Mouse (Mus musculus): Measurements from ENCODE around the gene Ezh2.
"Not testable (repeated sequence)": the region's sequence is repeated elsewhere in the genome, so short reads cannot be mapped to it uniquely, and the experiment has no call there.

Gene Ezh2

DNA sequence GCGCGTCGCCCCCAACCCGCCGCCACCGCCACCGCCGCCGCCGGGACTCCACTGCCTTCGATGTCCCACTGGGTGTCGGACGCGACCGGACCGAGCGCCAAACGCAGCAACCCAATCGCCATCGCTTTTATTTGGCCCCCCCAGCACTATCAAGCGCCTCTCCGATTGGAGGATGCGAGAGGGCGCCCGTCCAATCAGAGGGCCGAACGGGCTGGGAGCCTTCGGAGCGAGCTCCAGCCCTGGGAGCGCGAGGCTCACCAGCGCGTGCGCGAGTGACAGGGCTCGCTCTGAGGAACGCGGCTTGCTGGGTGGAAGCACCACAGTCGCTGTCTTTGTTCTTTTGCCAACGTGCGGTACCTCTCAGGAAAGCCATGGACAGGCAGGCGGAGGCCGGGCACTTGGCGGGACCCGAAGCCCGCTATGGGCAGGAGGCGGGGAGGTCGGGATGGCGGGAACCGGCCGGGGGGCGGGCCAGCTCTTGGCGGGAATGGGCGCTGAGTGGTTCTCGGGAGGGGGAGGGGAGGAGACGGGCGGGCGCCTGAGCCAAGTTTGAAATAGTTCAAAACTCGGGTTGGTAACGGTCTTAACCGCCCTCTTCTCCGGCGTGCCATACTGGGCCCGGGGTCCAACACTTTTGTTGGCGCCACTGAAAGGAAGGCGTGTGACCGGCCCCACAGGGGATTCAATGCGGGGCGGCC lies at the start of gene Ezh2:
Gene Ezh2 (minus strand): TSS at position 416 of the 698 bp plus-strand sequence.
- DNase-seq = peak; percentile 98

DNA sequence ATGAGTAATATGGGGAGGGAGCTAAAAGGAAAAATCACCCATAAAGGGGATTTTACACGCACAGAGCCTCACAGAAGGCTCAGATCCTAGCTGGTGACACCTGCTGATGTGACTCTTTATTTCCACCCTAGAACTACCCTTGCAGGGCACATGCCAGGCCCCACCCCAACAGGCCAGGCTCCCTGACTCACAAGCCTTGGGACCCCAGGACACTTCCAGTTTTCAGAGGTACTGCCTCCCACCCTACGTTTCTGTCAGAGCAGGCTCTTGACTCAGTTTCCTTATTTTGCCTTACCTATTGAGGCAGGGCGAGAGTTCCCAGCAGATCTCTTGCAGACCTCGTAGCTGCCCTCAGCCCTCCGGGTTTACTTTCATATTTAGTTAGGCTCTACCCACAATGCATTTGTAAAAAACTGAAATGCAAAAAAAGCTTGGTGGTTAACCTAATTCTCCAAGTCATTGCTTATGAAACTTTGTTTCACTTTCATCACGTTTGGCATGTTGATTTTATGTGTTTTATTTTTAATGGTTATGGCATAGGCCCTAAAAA lies 41.5 kb upstream of the Ezh2 start:
- no peak for DNase-seq

DNA sequence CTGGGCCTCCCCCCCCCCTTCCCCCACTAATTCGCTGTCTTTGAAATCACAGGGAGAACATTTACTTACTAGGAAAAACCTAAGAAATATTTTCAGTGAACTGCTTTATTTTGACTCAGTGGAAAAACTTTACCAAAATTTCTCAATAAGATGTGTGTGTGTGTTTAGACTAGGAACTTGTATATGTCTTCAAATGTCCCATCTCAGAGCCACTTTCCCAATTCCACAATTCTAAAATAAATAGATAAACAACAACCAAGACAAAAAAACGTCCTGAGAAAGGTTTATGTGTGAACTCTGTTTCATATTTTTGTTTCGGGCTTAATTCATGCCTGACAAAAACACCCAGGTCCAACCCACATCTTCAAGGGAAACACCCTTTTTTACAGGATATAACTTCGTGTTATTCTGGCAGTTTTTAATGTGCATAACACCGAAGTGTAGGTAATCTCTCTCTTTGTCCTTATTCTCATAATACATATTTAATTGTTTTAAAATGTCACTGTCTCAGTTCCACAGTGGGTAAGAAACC lies 40.9 kb upstream of the Ezh2 start:
- DNase-seq = no peak

- DNase-seq = no peak
Measured at GRCm38 (mm10) chr6:47635207-47635994, 40.3 kb upstream of the Ezh2 start.

DNA sequence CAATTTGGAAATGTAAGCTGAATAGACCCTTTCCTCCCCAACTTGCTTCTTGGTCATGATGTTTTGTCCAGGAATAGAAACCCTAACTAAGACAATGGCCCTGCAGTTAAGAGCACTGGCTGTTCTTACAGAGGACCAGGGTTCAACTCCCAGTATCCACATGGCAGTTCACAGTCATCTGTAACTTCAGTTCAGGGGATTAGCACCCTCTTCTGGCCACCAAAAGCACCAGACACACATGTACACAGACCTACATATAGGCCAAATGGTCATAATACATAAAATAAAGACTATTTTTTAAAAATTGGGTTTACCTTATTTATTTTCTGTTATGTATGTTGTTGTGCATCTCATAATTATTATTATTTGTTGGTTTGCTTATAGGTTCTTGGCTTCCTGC lies 38.3 kb upstream of the Ezh2 start:
- DNase-seq = no peak

DNA sequence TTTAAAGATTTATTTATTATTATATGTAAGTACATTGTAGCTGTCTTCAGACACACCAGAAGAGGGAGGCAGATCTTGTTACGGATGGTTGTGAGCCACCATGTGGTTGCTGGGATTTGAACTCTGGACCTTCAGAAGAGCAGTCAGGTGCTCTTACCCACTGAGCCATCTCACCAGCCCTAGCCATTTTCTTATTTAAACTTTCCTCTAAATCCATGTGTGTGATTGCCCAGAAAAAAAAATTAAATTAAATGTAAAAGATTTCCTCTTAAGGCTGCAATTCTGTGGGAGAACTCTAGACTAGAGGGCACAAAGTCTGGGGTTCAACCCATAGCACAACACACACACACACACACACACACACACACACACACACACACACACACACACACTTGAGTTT lies 34.9 kb upstream of the Ezh2 start:
- DNase-seq = not testable (repeated sequence)

DNA sequence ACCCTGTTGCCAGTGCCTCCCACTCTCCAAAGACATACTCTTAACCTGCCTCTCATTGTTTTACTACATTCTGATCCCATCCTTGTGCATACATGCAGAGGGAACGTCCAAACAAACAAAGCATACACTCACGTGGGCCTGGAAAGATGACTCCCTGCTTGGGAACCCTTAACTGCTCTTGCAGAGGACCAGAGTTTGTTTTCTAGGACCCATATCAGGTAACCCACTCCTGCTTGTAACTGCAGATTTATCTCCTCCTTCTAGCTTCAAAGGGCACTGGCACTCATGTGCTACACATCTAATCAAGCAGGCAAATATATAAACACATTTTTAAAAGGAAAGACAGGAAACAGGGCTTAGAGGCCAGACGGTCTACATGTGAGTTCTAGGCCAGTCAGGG lies 32.8 kb upstream of the Ezh2 start:
- DNase-seq = no peak

GRCm38 (mm10) chr6:47626976-47627375 lies 31.8 kb upstream of the Ezh2 start:
- not testable (repeated sequence) for DNase-seq

GRCm38 (mm10) chr6:47621039-47621438 lies 25.9 kb upstream of the Ezh2 start:
- DNase-seq = no peak

DNA sequence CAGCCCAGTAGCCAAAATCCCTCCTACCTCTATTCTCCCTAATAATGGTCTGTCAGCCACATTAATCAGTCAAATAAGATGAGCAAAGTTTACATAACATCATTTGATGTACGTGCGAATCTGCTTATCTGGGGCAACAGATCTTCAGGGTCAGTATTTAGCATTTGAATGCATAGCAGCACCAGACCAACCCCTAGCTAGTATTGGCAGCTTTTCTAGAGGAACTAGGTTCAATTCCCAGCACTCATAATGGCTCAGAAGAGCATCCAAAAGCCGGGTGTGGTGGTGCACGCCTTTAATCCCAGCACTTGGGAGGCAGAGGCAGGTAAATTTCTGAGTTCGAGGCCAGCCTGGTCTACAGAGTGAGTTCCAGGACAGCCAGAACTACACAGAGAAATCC lies 13.2 kb upstream of the Ezh2 start:
- DNase-seq = not testable (repeated sequence)

- DNase-seq = no peak
Measured at GRCm38 (mm10) chr6:47601931-47602330, 6.8 kb upstream of the Ezh2 start.

DNA sequence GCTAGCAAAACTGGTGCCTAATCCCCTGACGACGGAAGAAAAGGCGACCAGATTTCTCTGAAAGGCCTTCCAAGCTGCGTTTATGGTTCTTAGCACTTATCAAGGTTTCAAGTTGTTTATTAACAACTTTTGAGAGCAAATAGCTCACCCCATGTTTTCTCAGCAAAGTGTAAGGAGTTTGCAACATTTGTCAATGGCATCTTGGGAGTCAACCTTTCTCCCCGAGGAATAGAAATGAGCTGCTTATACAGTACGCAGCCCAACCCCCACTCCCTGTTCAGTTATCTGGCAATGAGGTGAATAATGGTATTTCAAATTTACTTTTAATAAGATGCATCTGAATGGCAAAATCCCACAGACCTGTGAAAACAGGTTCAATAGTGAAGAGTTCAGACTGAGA lies 555 bp upstream of the Ezh2 start:
- DNase-seq = no peak

GRCm38 (mm10) chr6:47594141-47594835 lies 853 bp downstream of the Ezh2 start:
- peak; percentile 79 for DNase-seq

- no peak for DNase-seq
Measured at GRCm38 (mm10) chr6:47593590-47593989, 1.6 kb downstream of the Ezh2 start.

- not testable (repeated sequence) for DNase-seq
Measured at GRCm38 (mm10) chr6:47587332-47587731, 7.8 kb downstream of the Ezh2 start.

DNA sequence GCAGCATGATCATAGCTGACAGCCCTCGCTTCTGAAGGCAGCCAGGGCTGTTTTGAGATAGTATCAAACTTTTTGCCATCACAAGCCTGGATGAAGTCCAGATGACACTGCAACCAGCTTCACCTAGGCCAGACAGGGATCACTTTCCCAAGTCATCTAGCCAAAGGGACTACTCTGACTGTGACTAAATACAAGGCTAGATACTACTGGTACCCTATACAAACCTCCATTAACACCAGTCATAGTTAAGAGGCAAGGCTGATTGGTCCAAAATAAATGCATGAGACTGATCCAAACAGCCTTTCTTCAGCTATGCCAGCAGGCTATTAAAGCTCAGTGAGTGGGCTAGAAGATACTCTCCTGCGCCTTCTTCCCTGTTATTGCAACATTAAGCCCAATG lies 22.3 kb downstream of the Ezh2 start:
- DNase-seq = no peak

GRCm38 (mm10) chr6:47565326-47566035 lies 29.7 kb downstream of the Ezh2 start:
- peak; percentile 1 for DNase-seq

DNA sequence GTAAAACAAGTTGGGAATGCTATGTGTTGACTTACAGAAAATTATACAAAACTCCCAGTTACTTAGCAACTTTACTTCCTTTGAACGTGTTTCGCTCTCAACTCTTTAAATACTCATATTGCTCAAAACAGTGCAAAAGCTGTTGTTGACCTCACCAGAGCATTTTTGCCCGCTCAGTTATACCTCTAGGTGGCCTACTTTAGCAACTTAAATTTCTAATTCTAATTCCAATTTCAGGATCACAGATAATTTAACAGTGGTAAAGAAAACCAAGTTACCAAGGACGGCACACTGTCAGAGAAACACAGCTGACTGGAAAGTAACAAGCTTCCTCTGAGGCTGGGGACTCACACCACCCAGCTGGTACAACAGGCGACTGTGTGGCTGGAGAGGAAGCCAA lies 33.7 kb downstream of the Ezh2 start:
- peak; percentile 2 for DNase-seq

DNA sequence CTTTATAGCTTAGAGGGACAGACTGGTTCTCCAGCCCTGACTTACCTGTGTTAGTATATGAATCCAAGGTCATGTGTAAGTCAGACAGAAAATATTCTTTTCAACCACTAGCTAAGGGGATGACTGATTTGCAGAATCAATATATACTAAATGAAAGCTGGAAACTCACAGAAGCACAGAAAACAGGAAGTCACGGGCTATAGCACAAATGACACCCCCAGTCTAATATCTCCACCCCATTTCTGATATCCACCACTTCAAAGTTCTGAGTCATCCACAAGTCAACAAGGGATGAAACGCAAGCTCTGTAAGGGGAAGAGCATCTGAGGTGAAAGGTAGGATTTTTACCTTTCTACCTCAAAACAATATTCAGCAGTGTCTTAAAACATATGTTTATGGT lies 34.3 kb downstream of the Ezh2 start:
- DNase-seq = no peak

DNA sequence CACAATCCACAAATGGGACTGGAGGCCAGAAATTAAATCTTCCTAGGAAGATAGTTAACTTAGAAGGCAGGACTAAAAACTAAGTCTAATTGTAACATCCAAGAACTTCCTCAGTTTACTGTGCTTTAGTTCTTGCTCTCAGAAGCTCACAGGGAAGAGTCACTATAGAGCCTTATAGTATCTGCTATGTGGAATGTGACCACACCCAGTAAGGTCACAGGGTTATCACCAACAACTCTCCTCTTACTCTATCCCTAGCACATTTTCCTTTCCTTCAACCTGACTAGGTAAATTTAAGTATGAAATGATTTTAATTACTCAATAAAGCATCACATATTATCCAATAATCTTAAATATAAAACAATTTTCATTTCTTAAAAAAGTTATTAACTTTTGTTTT lies 34.7 kb downstream of the Ezh2 start:
- DNase-seq = no peak

DNA sequence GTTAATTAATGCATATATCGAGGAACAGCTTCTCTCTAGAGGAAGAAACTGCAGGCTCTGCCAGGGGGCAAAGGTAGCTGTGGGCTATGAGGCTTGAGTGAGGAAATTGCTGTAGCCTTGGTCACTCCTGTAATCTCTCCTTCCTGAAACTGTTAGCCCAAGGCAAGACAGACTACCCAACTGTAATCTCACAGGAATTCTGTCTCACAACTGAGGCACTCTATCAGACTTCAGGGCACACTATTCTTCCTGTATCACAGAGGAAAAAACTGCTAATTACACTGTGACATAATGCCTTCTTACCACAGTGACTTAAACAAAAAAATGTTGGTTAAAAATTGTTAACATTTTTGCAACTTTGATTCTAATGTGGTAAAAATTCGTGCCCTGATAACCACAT lies 35.9 kb downstream of the Ezh2 start:
- peak; percentile 33 for DNase-seq

DNA sequence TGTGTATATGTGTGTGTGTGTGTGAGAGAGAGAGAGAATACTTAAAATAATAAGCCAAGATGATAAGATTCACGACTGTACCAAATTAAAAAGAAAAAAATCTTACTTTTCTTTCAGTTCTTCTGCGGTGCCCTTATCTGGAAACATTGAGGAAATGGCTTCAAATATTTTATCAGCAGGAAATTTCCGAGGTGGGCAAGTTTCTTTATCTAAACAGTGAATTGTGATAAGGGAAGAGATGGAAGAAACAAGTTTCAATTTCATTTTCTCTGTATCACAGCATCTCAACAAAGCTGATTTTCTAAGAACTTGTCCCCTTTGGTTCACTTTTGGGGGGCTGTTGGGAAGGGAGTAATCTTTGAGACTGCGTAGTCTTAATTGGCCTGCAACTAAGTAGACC lies 42.9 kb downstream of the Ezh2 start:
- no peak for DNase-seq

DNA sequence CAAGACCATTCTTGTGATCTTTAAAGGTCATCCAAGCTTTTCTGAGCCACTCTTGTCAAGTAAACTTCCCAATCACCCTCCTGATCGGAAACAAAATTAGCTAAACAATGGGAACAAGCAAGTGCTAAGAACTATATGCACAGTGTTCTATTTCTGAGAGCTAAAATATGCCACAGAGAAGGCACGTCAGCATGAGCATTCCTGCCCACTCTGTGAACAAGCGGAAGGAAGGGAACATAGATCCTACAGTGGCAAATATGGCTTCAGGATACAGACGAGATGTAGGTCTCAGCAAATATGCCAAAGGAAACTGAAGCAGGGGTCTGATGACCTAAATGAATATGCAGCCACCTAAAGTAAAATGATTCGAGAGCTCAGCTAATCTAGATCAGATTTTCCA lies 59.8 kb downstream of the Ezh2 start:
- DNase-seq = no peak

Measured in kidney, postnatal 14 days (tissue).